Mouse (Mus musculus): Measurements from ENCODE around the gene Poln. TPM values are rescaled to one million over a fixed set of nuclear protein-coding genes. Genes with fewer than 3 reads are reported as not detected.

The Poln gene
- polyA plus RNA-seq, 1 experiment from 2014 or later: 0.34 TPM

GRCm38 (mm10) chr5:34185051-34185580 is 15.9 kb upstream of the Poln start:
- 89% methylated on average over 1 of the region's 1 CpGs for WGBS
- ATAC-seq (replicated peaks; ENCODE audit: low FRiP score): no peak
- Histone ChIP-seq H3K4me3 (replicated peaks) (0 out of 2 replicates have a peak overlapping the region, but pooled peaks have one; percentile 67), H3K4me1 (peaks cover 53% of the 10 kb centered on the region), H3K9ac (peak overlapping the region; percentile 67; the same call in 1 of the 2 replicates), H3K9me3 (replicated peaks) (no peaks in the 10 kb centered on the region), H3K4me2 (peak overlapping the region; percentile 65), H3K36me3 (peaks cover 36% of the 10 kb centered on the region), H3K27ac (no peak overlapping the region), H3K27me3 (no peaks in the 10 kb centered on the region)

- ATAC-seq (replicated peaks; ENCODE audit: low FRiP score): no peak
- H3K9ac ChIP-seq: no peak overlapping the region; the same call in 1 of the 2 replicates
- no peak overlapping the region for H3K4me2 ChIP-seq
- H3K36me3 ChIP-seq: peaks cover 48% of the 10 kb centered on the region
- no peak overlapping the region for H3K4me3 ChIP-seq (replicated peaks)
- 95% methylated on average over 3 of the region's 3 CpGs for WGBS
- peaks cover 51% of the 10 kb centered on the region for H3K4me1 ChIP-seq
- no peaks in the 10 kb centered on the region for H3K9me3 ChIP-seq (replicated peaks)
- H3K27me3 ChIP-seq: no peaks in the 10 kb centered on the region
- H3K27ac ChIP-seq: 0 out of 2 replicates have a peak overlapping the region, but pooled peaks have one; percentile 7
Observed at GRCm38 (mm10) chr5:34183976-34184375, 14.7 kb upstream of the Poln start.

- no peak overlapping the region for H3K9ac ChIP-seq
- 70% methylated on average over 5 of the region's 5 CpGs for WGBS
- no peak overlapping the region for H3K4me2 ChIP-seq
- H3K4me1 ChIP-seq: peaks cover 44% of the 10 kb centered on the region
- no peak overlapping the region for H3K4me3 ChIP-seq (replicated peaks)
- peaks cover 54% of the 10 kb centered on the region for H3K36me3 ChIP-seq
- H3K9me3 ChIP-seq (replicated peaks): no peaks in the 10 kb centered on the region
- 0 out of 2 replicates have a peak overlapping the region, but pooled peaks have one; percentile 7 for H3K27ac ChIP-seq
- no peak for ATAC-seq (replicated peaks; ENCODE audit: low FRiP score)
- no peaks in the 10 kb centered on the region for H3K27me3 ChIP-seq
Observed at GRCm38 (mm10) chr5:34183156-34183880, 14.1 kb upstream of the Poln start.

DNA sequence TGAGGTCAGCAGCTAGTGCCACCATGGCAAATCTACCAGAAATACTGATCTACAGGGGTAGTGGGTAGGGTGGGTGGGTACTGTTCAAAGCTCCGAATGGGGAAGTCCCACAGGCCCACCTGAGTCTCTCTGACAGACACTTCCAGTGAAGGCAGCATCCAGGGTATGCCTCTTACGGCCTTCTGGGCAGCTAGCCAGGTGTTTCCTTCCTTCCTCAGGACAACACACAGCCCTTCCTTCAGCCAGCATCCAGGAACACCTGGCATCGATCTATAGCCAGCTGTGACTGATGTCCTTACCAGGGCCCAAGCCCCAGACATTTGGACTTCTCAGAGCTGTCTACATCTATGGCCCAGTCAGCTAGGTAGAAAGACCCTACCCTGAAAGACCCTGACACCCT is 13.2 kb upstream of the Poln start:
- WGBS: 72% methylated on average over 3 of the region's 3 CpGs
- peaks cover 63% of the 10 kb centered on the region for H3K36me3 ChIP-seq

GRCm38 (mm10) chr5:34177821-34178220 is 8.6 kb upstream of the Poln start:
- H3K27me3 ChIP-seq: no peaks in the 10 kb centered on the region
- H3K4me2 ChIP-seq: no peak overlapping the region
- no peak for ATAC-seq (replicated peaks; ENCODE audit: low FRiP score)
- 96% methylated on average over 4 of the region's 4 CpGs for WGBS
- H3K4me1 ChIP-seq: peaks cover 3% of the 10 kb centered on the region; the same call in 1 of the 2 replicates
- H3K4me3 ChIP-seq (replicated peaks): no peak overlapping the region
- H3K9me3 ChIP-seq (replicated peaks): no peaks in the 10 kb centered on the region
- H3K9ac ChIP-seq: no peak overlapping the region
- peaks cover 98% of the 10 kb centered on the region for H3K36me3 ChIP-seq
- no peak overlapping the region for H3K27ac ChIP-seq

More for the DNA sequence above, 13.2 kb upstream of the Poln start:
- H3K4me1 ChIP-seq: peaks cover 42% of the 10 kb centered on the region
- no peak overlapping the region for H3K9ac ChIP-seq
- no peak overlapping the region for H3K27ac ChIP-seq
- no peak overlapping the region for H3K4me3 ChIP-seq (replicated peaks)
- no peak for ATAC-seq (replicated peaks; ENCODE audit: low FRiP score)
- H3K4me2 ChIP-seq: no peak overlapping the region
- H3K9me3 ChIP-seq (replicated peaks): no peaks in the 10 kb centered on the region
- H3K27me3 ChIP-seq: no peaks in the 10 kb centered on the region

- H3K4me1 ChIP-seq: no peaks in the 10 kb centered on the region
- H3K27ac ChIP-seq: no peak overlapping the region
- no peak overlapping the region for H3K9ac ChIP-seq
- 97% methylated on average over 2 of the region's 2 CpGs for WGBS
- H3K27me3 ChIP-seq: no peaks in the 10 kb centered on the region
- H3K36me3 ChIP-seq: peaks cover 93% of the 10 kb centered on the region
- H3K4me3 ChIP-seq (replicated peaks): no peak overlapping the region
- H3K4me2 ChIP-seq: no peak overlapping the region
- ATAC-seq (replicated peaks; ENCODE audit: low FRiP score): no peak
- H3K9me3 ChIP-seq (replicated peaks): no peaks in the 10 kb centered on the region
Observed at GRCm38 (mm10) chr5:34177091-34177490, 7.8 kb upstream of the Poln start.

DNA sequence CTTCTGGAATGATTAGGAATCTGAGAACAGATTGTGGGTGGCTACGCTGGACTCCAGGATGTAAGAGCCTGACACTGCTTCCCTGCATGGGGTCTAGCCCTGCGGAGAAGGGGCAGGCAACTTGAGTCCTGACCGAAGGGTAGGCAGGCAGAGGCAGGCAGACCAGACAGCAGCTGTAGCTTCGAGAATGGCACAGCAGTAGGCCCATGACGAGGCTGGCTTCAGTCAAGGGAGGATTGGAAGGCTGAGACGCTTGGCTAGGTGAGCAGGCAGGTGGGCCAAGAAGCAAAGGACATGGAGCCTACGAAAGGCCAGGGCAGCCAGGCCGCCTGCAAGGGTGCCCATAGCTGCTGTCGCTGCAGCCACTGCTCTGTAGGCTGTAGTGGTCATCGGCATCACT is 7.4 kb upstream of the Poln start:
- peaks cover 89% of the 10 kb centered on the region for H3K36me3 ChIP-seq
- WGBS: 85% methylated on average over 10 of the region's 10 CpGs
- H3K4me2 ChIP-seq: no peak overlapping the region

DNA sequence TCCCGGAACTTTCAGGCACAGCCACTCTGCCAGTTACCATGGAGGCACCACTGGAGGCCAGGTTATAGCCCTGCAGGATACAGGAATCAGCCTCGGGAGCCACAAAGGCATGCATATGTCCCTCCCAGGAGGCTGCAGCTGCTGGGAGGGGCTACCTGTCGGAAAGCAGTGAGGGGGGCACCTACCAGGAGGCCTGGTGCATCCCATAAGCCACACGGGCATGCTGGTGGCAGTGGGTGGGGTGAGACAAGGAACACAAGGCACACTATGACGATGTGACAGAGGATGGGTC is 6.1 kb upstream of the Poln start:
- H3K4me1 ChIP-seq: peaks cover 4% of the 10 kb centered on the region; the same call in 1 of the 2 replicates
- no peak overlapping the region for H3K4me2 ChIP-seq
- no peak overlapping the region for H3K4me3 ChIP-seq (replicated peaks)
- ATAC-seq (replicated peaks; ENCODE audit: low FRiP score): no peak
- H3K27me3 ChIP-seq: no peaks in the 10 kb centered on the region
- H3K36me3 ChIP-seq: peaks cover 76% of the 10 kb centered on the region
- WGBS: 31% methylated on average over 5 of the region's 5 CpGs
- H3K9ac ChIP-seq: no peak overlapping the region
- no peak overlapping the region for H3K27ac ChIP-seq
- H3K9me3 ChIP-seq (replicated peaks): no peaks in the 10 kb centered on the region

More for the DNA sequence above, 7.4 kb upstream of the Poln start:
- Histone ChIP-seq H3K27ac (no peak overlapping the region), H3K4me1 (no peaks in the 10 kb centered on the region), H3K27me3 (no peaks in the 10 kb centered on the region), H3K9me3 (replicated peaks) (no peaks in the 10 kb centered on the region), H3K4me3 (replicated peaks) (no peak overlapping the region), H3K9ac (no peak overlapping the region)
- no peak for ATAC-seq (replicated peaks; ENCODE audit: low FRiP score)

DNA sequence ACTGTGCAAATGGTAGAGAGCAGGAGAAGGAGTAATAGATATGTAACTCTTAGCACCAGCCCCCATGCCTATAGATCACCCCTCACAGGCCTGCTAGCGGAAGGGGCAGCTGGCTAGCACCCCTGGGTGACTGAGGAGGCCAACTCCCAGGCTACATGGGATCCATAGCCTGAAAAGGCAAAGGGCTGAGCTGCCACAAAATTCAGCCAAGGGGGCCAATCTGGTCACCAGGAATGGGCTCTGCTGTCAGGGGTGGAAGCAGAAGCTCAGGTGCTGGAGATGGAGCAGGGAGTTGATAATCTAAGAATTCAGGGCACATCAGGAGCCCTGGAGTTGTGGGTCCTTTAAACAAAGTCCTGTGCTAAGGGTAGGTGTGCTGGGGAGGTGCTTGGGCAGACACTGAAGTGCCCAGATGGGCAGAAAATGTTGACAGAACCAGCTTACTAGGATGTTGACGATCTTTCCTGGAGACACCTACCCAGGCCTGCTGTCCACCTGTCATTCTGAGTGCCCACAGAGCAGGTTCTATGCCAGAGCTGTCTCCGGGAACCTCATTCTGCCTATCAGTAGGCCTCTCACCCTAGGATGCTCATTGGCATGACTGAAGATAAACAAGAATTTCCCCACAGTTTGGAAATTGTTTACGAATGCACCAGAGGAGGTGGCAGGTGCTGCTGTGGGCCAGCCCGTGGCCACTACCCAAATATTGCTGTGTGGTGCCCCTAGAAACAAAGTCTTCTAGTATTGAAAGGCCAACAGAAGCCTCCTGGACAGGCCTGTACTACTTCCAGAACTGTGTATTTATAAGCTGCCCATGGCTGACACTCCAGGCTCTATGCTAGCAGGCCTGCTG is 5.5 kb upstream of the Poln start:
- no peaks in the 10 kb centered on the region for H3K9me3 ChIP-seq (replicated peaks)
- H3K36me3 ChIP-seq: peaks cover 70% of the 10 kb centered on the region
- H3K4me1 ChIP-seq: peaks cover 7% of the 10 kb centered on the region
- H3K4me2 ChIP-seq: no peak overlapping the region
- no peak for ATAC-seq (replicated peaks; ENCODE audit: low FRiP score)
- no peak overlapping the region for H3K27ac ChIP-seq
- no peaks in the 10 kb centered on the region for H3K27me3 ChIP-seq
- H3K9ac ChIP-seq: no peak overlapping the region
- H3K4me3 ChIP-seq (replicated peaks): no peak overlapping the region
- WGBS: 76% methylated on average over 5 of the region's 5 CpGs

DNA sequence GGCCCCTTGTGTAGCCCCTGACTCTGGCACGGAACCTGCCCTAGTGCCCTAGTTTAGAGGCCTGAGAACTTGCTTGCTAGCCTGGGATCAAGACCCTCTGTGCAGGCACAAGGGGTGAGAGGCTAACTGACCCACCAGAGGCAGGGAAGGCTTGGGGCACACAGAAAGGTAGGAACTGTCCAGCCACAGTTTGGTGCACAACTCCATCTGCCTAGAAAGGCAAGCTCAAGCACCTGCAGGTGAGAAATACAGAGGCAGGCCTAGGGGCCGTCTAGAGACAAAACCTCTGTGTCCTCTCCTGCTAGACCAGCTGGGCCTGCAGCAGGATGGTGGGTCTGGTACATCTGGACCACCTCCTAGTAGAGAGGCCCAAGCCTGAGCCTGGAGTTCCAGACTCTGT is 4.8 kb upstream of the Poln start:
- Histone ChIP-seq H3K9me3 (replicated peaks) (no peaks in the 10 kb centered on the region), H3K27me3 (no peaks in the 10 kb centered on the region), H3K4me3 (replicated peaks) (no peak overlapping the region), H3K9ac (no peak overlapping the region), H3K4me1 (peaks cover 9% of the 10 kb centered on the region), H3K36me3 (peaks cover 63% of the 10 kb centered on the region), H3K27ac (no peak overlapping the region), H3K4me2 (no peak overlapping the region)
- WGBS: 90% methylated on average over 2 of the region's 2 CpGs
- ATAC-seq (replicated peaks; ENCODE audit: low FRiP score): no peak

DNA sequence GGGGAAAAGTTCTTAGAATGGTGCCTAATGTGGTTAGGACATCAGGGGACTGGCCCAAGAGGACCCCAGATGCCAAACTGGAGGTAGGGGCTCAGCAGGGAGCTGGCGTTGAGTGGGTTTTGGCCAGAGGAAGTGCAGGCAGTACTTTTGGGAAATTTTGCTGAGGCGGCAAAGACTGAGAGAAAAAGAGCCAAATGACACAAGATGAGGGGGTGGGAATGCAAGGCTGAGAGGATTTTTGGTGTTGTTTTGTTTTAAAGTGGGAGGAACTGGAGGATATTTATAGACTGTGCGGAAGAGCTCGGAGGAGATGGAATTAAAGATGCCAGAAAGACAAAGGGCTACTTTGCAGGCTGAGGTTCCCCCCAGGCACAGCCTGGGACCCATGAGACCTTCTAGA is 1.5 kb upstream of the Poln start:
- WGBS: 43% methylated on average over 4 of the region's 4 CpGs

GRCm38 (mm10) chr5:34169954-34170353 is 706 bp upstream of the Poln start:
- Histone ChIP-seq H3K27me3 (no peaks in the 10 kb centered on the region), H3K36me3 (peaks cover 28% of the 10 kb centered on the region), H3K9me3 (replicated peaks) (no peaks in the 10 kb centered on the region), H3K4me1 (peaks cover 21% of the 10 kb centered on the region), H3K4me3 (replicated peaks) (peak overlapping the region; percentile 73), H3K9ac (0 out of 2 replicates have a peak overlapping the region, but pooled peaks have one; percentile 29), H3K27ac (peak overlapping the region; percentile 94), H3K4me2 (peak overlapping the region; percentile 62)
- no peak for ATAC-seq (replicated peaks; ENCODE audit: low FRiP score)
- WGBS: 80% methylated on average over 3 of the region's 3 CpGs

More for the DNA sequence above, 1.5 kb upstream of the Poln start:
- no peak for ATAC-seq (replicated peaks; ENCODE audit: low FRiP score)
- peak overlapping the region; percentile 94 for H3K27ac ChIP-seq
- no peak overlapping the region for H3K4me3 ChIP-seq (replicated peaks)
- H3K4me1 ChIP-seq: peaks cover 21% of the 10 kb centered on the region
- H3K9me3 ChIP-seq (replicated peaks): no peaks in the 10 kb centered on the region
- no peaks in the 10 kb centered on the region for H3K27me3 ChIP-seq
- no peak overlapping the region for H3K9ac ChIP-seq
- peaks cover 31% of the 10 kb centered on the region for H3K36me3 ChIP-seq
- H3K4me2 ChIP-seq: no peak overlapping the region

All from kidney, embryonic 15.5 days (tissue).